Mouse (Mus musculus) c-Kit-positive CD71-positive TER-119-negative erythroid progenitor cells, embryonic 14.5 days (primary cell): ENCODE data around the gene Dph3.
A peak's percentile ranks its signal among the peaks of the same experiment; 100 is the strongest.

ENCODE experiments used
- DNase-seq: peaks from one replicate; pipeline ENCODE4 v3.0.0-alpha.2; 2013; ENCODE audit warnings: low read depth

Gene Dph3

GRCm38 (mm10) chr14:32084761-32085485 lies 606 bp downstream of the Dph3 start, which contains the start of gene Oxnad1:
TSS of gene Oxnad1 (plus strand) at chr14:32085374.
- peak; percentile 85 for DNase-seq

DNA sequence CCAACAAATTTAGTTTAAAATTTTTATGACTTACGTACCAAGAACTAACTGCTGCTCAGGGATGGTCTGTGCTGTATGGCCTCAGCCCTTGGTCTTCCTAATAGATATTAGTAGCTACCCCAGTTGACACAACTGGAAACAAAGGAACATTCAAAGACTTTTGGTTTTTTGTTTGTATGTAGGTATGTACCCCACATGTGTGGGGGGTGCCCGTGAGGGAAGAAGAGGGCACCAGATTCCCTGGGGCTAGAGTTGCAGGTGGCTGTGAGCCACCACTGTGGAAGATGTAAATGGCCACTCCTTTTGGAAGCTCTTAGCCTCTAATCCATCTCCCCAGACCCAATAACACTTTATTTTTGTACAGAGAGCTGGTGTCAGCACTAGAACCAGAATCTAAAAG lies 2.1 kb downstream of the Dph3 start:
- no peak for DNase-seq

GRCm38 (mm10) chr14:32082891-32083290 lies 2.6 kb downstream of the Dph3 start:
- DNase-seq, result no peak

GRCm38 (mm10) chr14:32081026-32081425 lies 4.5 kb downstream of the Dph3 start:
- no peak for DNase-seq

DNA sequence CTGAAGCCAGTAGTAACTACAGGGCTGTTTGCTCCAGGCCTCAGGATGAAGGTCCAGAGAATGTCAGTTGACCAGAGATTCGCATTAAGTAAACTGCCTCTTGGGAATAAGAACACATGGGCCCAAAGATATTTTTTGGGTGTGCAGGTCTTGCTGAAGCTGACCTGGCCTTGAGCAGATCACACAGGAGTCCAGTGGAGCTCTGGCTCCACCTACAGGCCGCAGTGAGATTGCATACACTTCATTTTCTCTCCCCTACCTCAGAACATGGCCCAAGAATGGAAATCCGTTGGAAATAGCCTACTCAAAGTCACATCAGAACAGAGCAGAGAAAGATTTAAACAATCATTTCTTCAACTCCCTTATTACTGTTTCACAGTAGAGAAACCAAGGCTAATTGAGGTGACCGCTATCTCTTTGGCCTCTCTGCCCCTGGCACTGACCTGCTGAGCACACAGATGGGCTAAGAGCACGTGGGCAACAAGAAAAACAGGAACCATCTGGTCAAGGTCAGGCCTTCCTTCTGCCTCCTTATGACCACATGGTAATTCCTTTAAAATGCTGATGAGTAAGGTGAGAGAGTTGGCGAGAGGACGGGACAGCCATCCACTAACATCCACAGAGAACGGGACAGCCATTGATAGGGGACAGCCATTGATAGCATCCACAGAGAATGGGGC lies 8.5 kb downstream of the Dph3 start:
- DNase-seq, result peak; percentile 63

GRCm38 (mm10) chr14:32073901-32074300 lies 11.6 kb downstream of the Dph3 start:
- DNase-seq, result no peak

DNA sequence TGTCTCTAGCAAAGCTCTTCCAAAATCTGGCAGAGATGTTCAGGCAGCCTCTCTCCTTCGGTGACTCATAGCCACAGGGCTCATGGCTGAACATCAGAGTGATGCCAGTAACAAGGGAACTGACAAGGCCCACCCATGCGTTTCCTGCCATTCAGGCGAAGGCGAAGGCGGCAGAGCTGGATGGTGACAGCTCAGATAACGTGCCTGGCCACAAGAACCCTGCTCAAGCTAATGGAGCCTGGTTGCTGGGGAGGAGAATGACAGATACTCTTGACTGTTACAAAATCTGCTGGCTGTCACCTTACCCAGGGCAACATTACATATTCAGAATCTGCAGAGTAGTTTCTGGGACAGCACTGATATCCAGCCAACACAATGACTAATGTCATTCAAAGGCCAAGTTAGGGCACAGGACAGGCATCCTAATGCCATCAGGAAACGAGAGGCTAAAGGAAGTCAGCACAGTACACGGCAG lies 12.3 kb downstream of the Dph3 start:
- DNase-seq, result no peak

DNA sequence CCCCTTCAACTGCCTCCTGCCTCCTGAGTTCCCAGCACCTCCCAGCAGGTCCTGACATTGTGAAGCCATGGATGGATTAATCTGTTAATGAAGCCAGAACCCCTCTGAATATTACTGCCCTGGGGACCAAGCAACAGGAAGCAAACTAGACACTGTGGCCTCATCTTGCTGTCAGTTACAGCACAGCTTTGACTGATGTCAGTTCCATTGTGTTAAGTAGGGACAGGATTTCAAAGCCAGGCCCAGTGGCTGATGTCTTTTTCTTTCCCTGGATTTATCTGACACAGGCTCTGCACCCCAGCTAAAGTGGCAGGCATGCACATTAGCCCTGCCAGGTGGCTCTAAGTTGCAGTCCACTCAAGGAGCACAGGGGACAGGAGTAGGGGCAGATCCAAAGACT lies 12.7 kb downstream of the Dph3 start:
- no peak for DNase-seq

DNA sequence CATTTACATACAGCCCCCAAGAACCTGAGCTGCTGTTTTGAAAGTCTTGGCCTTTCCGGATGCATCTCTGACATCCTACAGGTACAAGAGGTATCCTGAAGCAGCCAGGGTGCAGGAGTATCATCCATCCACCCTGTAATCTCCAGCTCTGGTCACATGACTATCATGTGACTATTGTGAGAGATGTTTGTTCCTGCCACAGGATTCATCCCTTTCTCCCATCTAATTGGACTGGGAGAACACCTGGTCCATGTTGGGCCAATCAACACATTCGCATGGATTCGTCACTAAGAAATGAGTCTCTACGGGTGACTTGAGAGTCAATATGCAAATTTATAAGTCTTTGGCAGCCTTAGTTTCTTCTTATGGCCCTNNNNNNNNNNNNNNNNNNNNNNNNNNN lies 24.1 kb downstream of the Dph3 start:
- no peak for DNase-seq

DNA sequence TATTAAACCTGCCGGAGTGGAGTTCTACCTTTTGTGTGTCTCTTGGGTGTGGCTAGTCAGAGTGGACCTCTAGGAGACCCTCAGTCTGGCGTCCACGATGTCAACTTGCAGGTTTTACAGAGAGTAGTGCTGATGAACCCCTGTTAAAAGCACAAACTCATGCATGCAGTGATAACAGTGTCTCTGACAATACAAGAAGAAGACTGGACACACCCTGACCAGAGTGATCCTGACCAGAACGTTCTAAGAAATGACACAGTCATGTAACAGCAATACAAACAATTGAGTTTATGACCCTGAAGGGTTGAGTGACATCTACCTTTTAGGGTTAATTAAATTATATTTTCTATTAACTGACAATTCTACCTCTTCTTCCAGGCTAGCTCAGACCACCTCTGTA lies 27.9 kb downstream of the Dph3 start:
- no peak for DNase-seq

- DNase-seq, result peak; percentile 24
These were observed 28.9 kb downstream of the Dph3 start for GRCm38 (mm10) chr14:32056675-32057074.

- no peak for DNase-seq
These were observed 29.7 kb downstream of the Dph3 start for GRCm38 (mm10) chr14:32055781-32056180.

GRCm38 (mm10) chr14:32054788-32055187 lies 30.7 kb downstream of the Dph3 start:
- no peak for DNase-seq

DNA sequence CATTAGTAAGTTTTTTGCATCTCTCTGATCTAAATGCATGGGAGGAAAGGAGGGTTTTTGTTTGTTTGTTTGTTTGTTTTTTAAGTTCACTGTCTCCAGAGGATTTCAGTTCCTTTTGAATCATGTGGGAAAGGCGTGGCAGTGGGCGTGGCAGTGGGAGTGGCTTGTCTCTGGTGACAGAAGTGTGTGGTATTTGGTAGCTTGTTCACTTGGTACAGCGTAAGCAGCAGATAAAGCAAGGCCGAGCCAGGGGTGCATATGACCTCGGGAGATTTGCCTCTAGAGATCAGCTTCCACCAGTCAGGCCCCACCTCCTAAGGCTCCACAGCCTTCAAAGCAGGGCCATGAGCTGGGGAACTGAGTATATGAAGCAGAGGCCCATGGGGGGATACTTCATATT lies 31.6 kb downstream of the Dph3 start:
- DNase-seq, result no peak

- no peak for DNase-seq
These were observed 35.4 kb downstream of the Dph3 start for GRCm38 (mm10) chr14:32050171-32050570.

- DNase-seq, result no peak
These were observed 39.2 kb downstream of the Dph3 start for GRCm38 (mm10) chr14:32046357-32046756.

- DNase-seq, result no peak
These were observed 43.4 kb downstream of the Dph3 start for GRCm38 (mm10) chr14:32042108-32042507.

GRCm38 (mm10) chr14:32037661-32038252 lies 47.8 kb downstream of the Dph3 start:
- peak; percentile 46 for DNase-seq

DNA sequence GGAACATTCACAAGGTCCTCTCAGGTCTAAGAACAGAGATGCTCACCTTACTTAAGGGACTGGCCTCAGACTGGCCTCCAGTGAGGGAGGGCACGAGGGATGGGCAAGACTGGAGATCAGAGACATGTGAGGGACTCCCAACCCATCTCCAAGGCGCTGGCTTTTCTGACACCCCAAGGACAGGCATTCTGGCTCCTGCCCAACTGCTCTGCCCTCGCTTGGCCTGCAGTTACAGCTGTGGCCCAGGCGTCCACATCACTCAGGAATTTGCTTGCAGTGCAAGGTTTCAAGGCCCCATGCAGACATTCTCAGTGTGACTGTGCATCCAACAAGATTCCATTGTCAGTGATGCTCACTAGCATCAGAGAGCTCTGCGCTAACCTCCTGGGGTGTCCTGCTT lies 49.0 kb downstream of the Dph3 start:
- no peak for DNase-seq

DNA sequence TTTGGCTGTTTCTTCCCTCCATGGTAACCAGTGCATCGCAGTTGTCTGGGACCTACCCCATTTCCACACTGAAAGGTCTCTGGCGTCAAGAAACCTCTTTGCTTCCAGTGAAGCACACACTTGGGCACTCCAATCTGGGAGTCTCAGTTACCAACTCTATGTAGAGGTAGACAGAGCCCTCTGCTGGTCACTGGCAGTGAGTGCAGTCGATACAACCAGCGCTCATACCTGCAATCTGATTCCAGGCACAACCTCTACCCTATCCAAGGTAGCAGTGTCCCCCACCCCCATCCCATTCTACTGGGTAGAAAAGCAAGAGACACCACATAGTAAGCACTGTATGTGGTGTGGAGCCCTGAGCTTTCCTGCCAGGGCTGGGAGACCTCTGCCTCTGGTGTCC lies 53.0 kb downstream of the Dph3 start:
- DNase-seq, result peak; percentile 43
